Mouse (Mus musculus) heart, embryonic 16.5 days (tissue): ENCODE results near the gene Alcam. TPM values are rescaled to one million over a fixed set of nuclear protein-coding genes. Genes with fewer than 3 reads are reported as not detected.

Experiments used
- ATAC-seq: fragments of 200-750 bp; cut with Nextera tagmentation; replicated peaks from 2 replicates; pipeline ENCODE4 v1.8.0; 2017; ENCODE audit warnings: moderate number of reproducible peaks; ENCODE audit not compliant: insufficient read depth, low FRiP score; ENCODE audit errors: extremely low read depth
- H3K27ac ChIP-seq: fragments of 300-500 bp; sonication (generic); 2 replicates; pipeline ENCODE4 v1.5.1; 2014; ENCODE audit warnings: mild to moderate bottlenecking, low read length, control low read depth, moderate library complexity
- H3K27me3 ChIP-seq: fragments of 300-500 bp; sonication (generic); 2 replicates; pipeline ENCODE4 v1.6.1; 2014; ENCODE audit warnings: low read length, mixed read lengths; ENCODE audit not compliant: control insufficient read depth, insufficient read depth
- H3K36me3 ChIP-seq: fragments of 300-500 bp; sonication (generic); 2 replicates; pipeline ENCODE4 v1.6.1; 2014; ENCODE audit not compliant: control insufficient read depth, insufficient read depth
- H3K4me1 ChIP-seq: fragments of 300-500 bp; sonication (generic); 2 replicates; pipeline ENCODE4 v1.6.1; 2014; ENCODE audit warnings: low read length, mixed read lengths; ENCODE audit not compliant: control insufficient read depth, insufficient read depth
- H3K4me2 ChIP-seq: fragments of 300-500 bp; sonication (generic); 2 replicates; pipeline ENCODE4 v1.6.1; 2014; ENCODE audit warnings: low read depth, mild to moderate bottlenecking, control low read depth, low read length
- H3K4me3 ChIP-seq: fragments of 300-500 bp; sonication (generic); 2 replicates; pipeline ENCODE4 v1.5.1; 2014; ENCODE audit warnings: mild to moderate bottlenecking, control low read depth, low read length
- H3K9ac ChIP-seq: fragments of 300-500 bp; sonication (generic); 2 replicates; pipeline ENCODE4 v1.6.1; 2014; ENCODE audit warnings: low read length, control low read depth
- H3K9me3 ChIP-seq: fragments of 300-500 bp; sonication (generic); replicated peaks from 2 replicates; pipeline ENCODE4 v1.6.1; 2016; ENCODE audit warnings: low read length; ENCODE audit not compliant: control insufficient read depth
- WGBS: fragments of 180-500 bp; shearing (Covaris S2); extraction: QIAGEN DNeasy Blood & Tissue Kit; methylation state at CpG from one replicate; pipeline ENCODE4 v1.1.7; 2014; 5-methylcytosine and 5-hydroxymethylcytosine counted together
- polyA plus RNA-seq: library from polyadenylated mRNA; unstranded; fragments of >200 nt; fragmentation: Nextera tagmentation; extraction: Ambion mirVana; gene quantifications from 2 replicates; pipeline ENCODE4 v1.2.1, GENCODE M21; 2015

The Alcam gene
- polyA plus RNA-seq, 1 experiment from 2014 or later, result 13.4 TPM

GRCm38 (mm10) chr16:52363944-52364511, 89.8 kb downstream of the Alcam start:
- Histone ChIP-seq H3K4me2 (no peak overlapping the region), H3K4me3 (no peak overlapping the region), H3K4me1 (no peaks in the 10 kb centered on the region), H3K36me3 (no peaks in the 10 kb centered on the region), H3K27me3 (no peaks in the 10 kb centered on the region), H3K9me3 (no peaks in the 10 kb centered on the region), H3K27ac (no peak overlapping the region), H3K9ac (no peak overlapping the region)
- ATAC-seq, result no peak
- 86% methylated on average over 4 of the region's 4 CpGs for WGBS

GRCm38 (mm10) chr16:52343467-52344033, 110.3 kb downstream of the Alcam start:
- Histone ChIP-seq H3K36me3 (no peaks in the 10 kb centered on the region), H3K9ac (no peak overlapping the region), H3K4me3 (no peak overlapping the region), H3K4me2 (no peak overlapping the region), H3K27me3 (no peaks in the 10 kb centered on the region), H3K4me1 (peaks cover 8% of the 10 kb centered on the region), H3K27ac (no peak overlapping the region), H3K9me3 (no peaks in the 10 kb centered on the region)
- 39% methylated on average over 2 of the region's 2 CpGs for WGBS
- ATAC-seq, result no peak

GRCm38 (mm10) chr16:52342694-52343466, 111.0 kb downstream of the Alcam start:
- WGBS, result 42% methylated on average over 8 of the region's 8 CpGs
- H3K4me1 ChIP-seq, result peaks cover 8% of the 10 kb centered on the region
- no peak overlapping the region; the same call in 1 of the 2 replicates for H3K27ac ChIP-seq
- no peak overlapping the region for H3K4me3 ChIP-seq
- H3K9ac ChIP-seq, result no peak overlapping the region
- H3K4me2 ChIP-seq, result no peak overlapping the region
- H3K36me3 ChIP-seq, result no peaks in the 10 kb centered on the region
- H3K9me3 ChIP-seq, result no peaks in the 10 kb centered on the region
- ATAC-seq, result no peak
- H3K27me3 ChIP-seq, result no peaks in the 10 kb centered on the region

GRCm38 (mm10) chr16:52334084-52334483, 119.8 kb downstream of the Alcam start:
- no peak overlapping the region for H3K4me3 ChIP-seq
- H3K4me2 ChIP-seq, result no peak overlapping the region
- H3K9ac ChIP-seq, result no peak overlapping the region
- 30% methylated on average over 4 of the region's 4 CpGs for WGBS
- H3K9me3 ChIP-seq, result no peaks in the 10 kb centered on the region
- no peak overlapping the region for H3K27ac ChIP-seq
- H3K36me3 ChIP-seq, result no peaks in the 10 kb centered on the region
- ATAC-seq, result no peak
- no peaks in the 10 kb centered on the region for H3K27me3 ChIP-seq
- H3K4me1 ChIP-seq, result peaks cover 10% of the 10 kb centered on the region

GRCm38 (mm10) chr16:52333631-52334030, 120.2 kb downstream of the Alcam start:
- H3K27ac ChIP-seq, result no peak overlapping the region
- no peak for ATAC-seq
- no peak overlapping the region for H3K9ac ChIP-seq
- H3K4me3 ChIP-seq, result no peak overlapping the region
- no peaks in the 10 kb centered on the region for H3K9me3 ChIP-seq
- WGBS, result 70% methylated on average over 5 of the region's 5 CpGs
- H3K4me1 ChIP-seq, result peaks cover 10% of the 10 kb centered on the region
- no peaks in the 10 kb centered on the region for H3K27me3 ChIP-seq
- no peak overlapping the region for H3K4me2 ChIP-seq
- H3K36me3 ChIP-seq, result no peaks in the 10 kb centered on the region

- Histone ChIP-seq H3K27ac (no peak overlapping the region), H3K36me3 (no peaks in the 10 kb centered on the region), H3K4me3 (no peak overlapping the region), H3K9ac (no peak overlapping the region), H3K4me1 (peaks cover 10% of the 10 kb centered on the region), H3K4me2 (no peak overlapping the region), H3K9me3 (no peaks in the 10 kb centered on the region), H3K27me3 (no peaks in the 10 kb centered on the region)
- ATAC-seq, result no peak
- WGBS, result 88% methylated on average over 3 of the region's 3 CpGs
Observed at GRCm38 (mm10) chr16:52331341-52331830, 122.5 kb downstream of the Alcam start.

GRCm38 (mm10) chr16:52329420-52329819, 124.5 kb downstream of the Alcam start:
- Histone ChIP-seq H3K36me3 (no peaks in the 10 kb centered on the region), H3K9me3 (no peaks in the 10 kb centered on the region), H3K9ac (no peak overlapping the region), H3K4me2 (no peak overlapping the region), H3K4me3 (no peak overlapping the region), H3K4me1 (peaks cover 7% of the 10 kb centered on the region), H3K27me3 (no peaks in the 10 kb centered on the region), H3K27ac (no peak overlapping the region)
- ATAC-seq, result no peak
- WGBS, result 61% methylated on average over 2 of the region's 2 CpGs

GRCm38 (mm10) chr16:52319229-52319628, 134.6 kb downstream of the Alcam start:
- ATAC-seq, result no peak
- Histone ChIP-seq H3K36me3 (no peaks in the 10 kb centered on the region), H3K4me2 (no peak overlapping the region), H3K27me3 (no peaks in the 10 kb centered on the region), H3K4me1 (peaks cover 5% of the 10 kb centered on the region), H3K27ac (no peak overlapping the region), H3K4me3 (no peak overlapping the region), H3K9me3 (no peaks in the 10 kb centered on the region), H3K9ac (no peak overlapping the region)
- 21% methylated on average over 1 of the region's 1 CpGs for WGBS

- Histone ChIP-seq H3K36me3 (no peaks in the 10 kb centered on the region), H3K27ac (no peak overlapping the region), H3K9ac (no peak overlapping the region), H3K4me3 (peak overlapping the region; percentile 35), H3K4me2 (peak overlapping the region; percentile 60), H3K4me1 (no peaks in the 10 kb centered on the region), H3K27me3 (no peaks in the 10 kb centered on the region), H3K9me3 (no peaks in the 10 kb centered on the region)
- 11% methylated on average over 9 of the region's 9 CpGs for WGBS
- ATAC-seq, result peak; percentile 60; the same call in 1 of the 2 replicates
Observed at GRCm38 (mm10) chr16:52311073-52311472, 142.8 kb downstream of the Alcam start.
